Mouse (Mus musculus) embryonic facial prominence, embryonic 11.5 days (tissue): Measurements from ENCODE around the gene Rrn3. TPM values are rescaled to one million over a fixed set of nuclear protein-coding genes. Genes with fewer than 3 reads are reported as not detected.
"Not testable (repeated sequence)": the region's sequence is repeated elsewhere in the genome, so short reads cannot be mapped to it uniquely, and the experiment has no call there.

Experiments
- ATAC-seq: fragments of 200-750 bp; cut with Nextera tagmentation; replicated peaks from 2 replicates; pipeline ENCODE4 v1.8.0; 2017; ENCODE audit warnings: low read depth; ENCODE audit not compliant: insufficient number of reproducible peaks, low FRiP score, low TSS enrichment
- DNase-seq: peaks from one replicate; pipeline ENCODE4 v3.0.0-alpha.2; 2015; ENCODE audit warnings: low spot score
- H3K27ac ChIP-seq: fragments of 300-500 bp; sonication (generic); replicated peaks from 2 replicates; pipeline ENCODE4 v1.5.1; 2014; ENCODE audit warnings: mild to moderate bottlenecking, low read depth, low read length, control low read depth
- H3K27me3 ChIP-seq: fragments of 300-500 bp; sonication (generic); 2 replicates; pipeline ENCODE4 v1.6.1; 2014; ENCODE audit warnings: mild to moderate bottlenecking, low read length, moderate library complexity, mixed read lengths; ENCODE audit not compliant: control insufficient read depth, insufficient read depth
- H3K36me3 ChIP-seq: fragments of 300-500 bp; sonication (generic); replicated peaks from 2 replicates; pipeline ENCODE4 v1.6.1; 2014; ENCODE audit warnings: low read depth, mild to moderate bottlenecking, low read length, moderate library complexity, mixed read lengths; ENCODE audit not compliant: control insufficient read depth, insufficient read depth
- H3K4me1 ChIP-seq: fragments of 300-500 bp; sonication (generic); 2 replicates; pipeline ENCODE4 v1.6.1; 2014; ENCODE audit warnings: low read length, mixed read lengths; ENCODE audit not compliant: control insufficient read depth, insufficient read depth
- H3K4me2 ChIP-seq: fragments of 300-500 bp; sonication (generic); 2 replicates; pipeline ENCODE4 v1.6.1; 2014; ENCODE audit warnings: low read depth, mild to moderate bottlenecking, control low read depth, low read length, moderate library complexity
- H3K4me3 ChIP-seq: fragments of 300-500 bp; sonication (generic); 2 replicates; pipeline ENCODE4 v1.5.1; 2014; ENCODE audit warnings: low read depth, low read length, control low read depth
- H3K9ac ChIP-seq: fragments of 300-500 bp; sonication (generic); replicated peaks from 2 replicates; pipeline ENCODE4 v1.6.1; 2014; ENCODE audit warnings: mild to moderate bottlenecking, control low read depth, low read length
- H3K9me3 ChIP-seq: fragments of 300-500 bp; sonication (generic); replicated peaks from 2 replicates; pipeline ENCODE4 v1.6.1; 2016; ENCODE audit warnings: mild to moderate bottlenecking, low read length, inconsistent platforms, mixed read lengths; ENCODE audit not compliant: control insufficient read depth
- WGBS: fragments of 180-500 bp; shearing (Covaris S2); extraction: QIAGEN DNeasy Blood & Tissue Kit; methylation state at CpG from one replicate; pipeline ENCODE4 v1.1.7; 2014; 5-methylcytosine and 5-hydroxymethylcytosine counted together
- polyA plus RNA-seq: library from polyadenylated mRNA; unstranded; fragments of >200 nt; fragmentation: Nextera tagmentation; extraction: Ambion mirVana; gene quantifications from 2 replicates; pipeline ENCODE4 v1.2.1, GENCODE M21; 2014

Rrn3 gene
- polyA plus RNA-seq, 1 experiment from 2014 or later, result 84.3 TPM

DNA sequence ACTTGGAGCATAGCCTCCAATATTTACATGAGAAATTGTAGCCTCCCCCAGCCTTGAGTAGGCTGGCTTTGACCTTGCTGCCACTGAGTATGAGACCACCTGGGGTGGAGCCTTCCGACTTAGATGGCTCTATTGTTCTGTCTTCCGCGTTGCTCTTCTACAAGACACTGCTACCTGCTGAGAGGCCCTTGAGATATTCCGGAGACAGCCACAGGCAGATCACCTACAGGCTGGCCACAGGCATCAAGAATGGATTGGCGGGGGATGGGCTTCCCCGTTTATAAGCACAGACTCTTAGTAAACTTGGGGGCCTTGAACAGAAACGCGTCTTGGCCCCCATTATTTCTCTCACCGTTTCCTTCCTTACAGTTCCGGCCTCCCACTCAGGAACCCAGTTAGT, 31.7 kb upstream of the Rrn3 start:
- WGBS, result 19% methylated on average over 10 of the region's 10 CpGs
- not testable (repeated sequence) for ATAC-seq, H3K36me3 ChIP-seq, DNase-seq, H3K27me3 ChIP-seq, H3K9me3 ChIP-seq, H3K27ac ChIP-seq, H3K4me2 ChIP-seq, H3K4me1 ChIP-seq, H3K9ac ChIP-seq, H3K4me3 ChIP-seq

DNA sequence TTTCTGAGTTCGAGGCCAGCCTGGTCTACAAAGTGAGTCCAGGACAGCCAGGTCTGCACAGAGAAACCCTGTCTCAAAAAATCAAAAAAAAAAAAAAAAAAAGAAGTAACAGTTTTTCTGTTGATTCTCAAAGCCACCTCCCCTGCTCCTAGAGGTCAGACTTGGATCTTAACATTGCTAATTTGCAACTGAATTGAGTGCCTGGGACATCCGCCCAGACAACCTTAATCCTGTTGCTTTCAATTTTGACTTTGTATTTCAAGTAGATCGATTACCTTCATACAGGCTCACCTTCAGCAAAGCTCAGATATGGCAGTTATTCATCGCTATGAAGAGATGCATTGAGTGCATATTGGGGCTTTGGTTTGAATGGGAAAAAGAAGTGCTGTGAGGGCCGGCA, 31.2 kb upstream of the Rrn3 start:
- H3K4me1 ChIP-seq, result no peaks in the 10 kb centered on the region
- no peaks in the 10 kb centered on the region for H3K36me3 ChIP-seq
- H3K27ac ChIP-seq, result no peak overlapping the region
- H3K4me2 ChIP-seq, result no peak overlapping the region
- H3K4me3 ChIP-seq, result no peak overlapping the region
- H3K9me3 ChIP-seq, result no peaks in the 10 kb centered on the region
- no peak overlapping the region for H3K9ac ChIP-seq
- ATAC-seq (no peak), DNase-seq (no peak)
- H3K27me3 ChIP-seq, result no peaks in the 10 kb centered on the region
- 45% methylated on average over 5 of the region's 5 CpGs for WGBS

DNA sequence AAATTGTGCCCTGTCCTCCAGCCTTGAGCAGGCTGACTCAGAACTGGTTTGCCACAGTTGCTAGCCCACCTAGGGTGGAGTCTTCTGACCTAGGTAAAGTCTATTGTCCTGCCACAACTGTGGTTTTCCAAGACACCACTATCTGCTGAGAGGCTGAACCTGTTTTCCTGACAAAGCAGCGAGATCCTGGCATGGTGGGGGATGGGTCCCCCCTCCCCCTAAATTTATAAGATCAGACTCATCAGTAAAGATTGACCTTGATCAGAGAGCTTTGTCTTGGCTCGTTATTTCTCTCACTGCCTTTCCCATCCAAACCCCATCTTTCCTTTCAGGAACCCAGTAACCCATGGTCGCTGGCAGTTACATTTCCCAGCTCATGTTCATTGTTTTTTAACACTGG, 30.5 kb upstream of the Rrn3 start:
- WGBS, result 49% methylated on average over 3 of the region's 3 CpGs
- Histone ChIP-seq H3K4me2 (no peak overlapping the region), H3K4me1 (no peaks in the 10 kb centered on the region), H3K27me3 (no peaks in the 10 kb centered on the region), H3K36me3 (no peaks in the 10 kb centered on the region), H3K27ac (no peak overlapping the region), H3K4me3 (no peak overlapping the region), H3K9me3 (no peaks in the 10 kb centered on the region), H3K9ac (no peak overlapping the region)
- DNase-seq, result no peak
- no peak for ATAC-seq

DNA sequence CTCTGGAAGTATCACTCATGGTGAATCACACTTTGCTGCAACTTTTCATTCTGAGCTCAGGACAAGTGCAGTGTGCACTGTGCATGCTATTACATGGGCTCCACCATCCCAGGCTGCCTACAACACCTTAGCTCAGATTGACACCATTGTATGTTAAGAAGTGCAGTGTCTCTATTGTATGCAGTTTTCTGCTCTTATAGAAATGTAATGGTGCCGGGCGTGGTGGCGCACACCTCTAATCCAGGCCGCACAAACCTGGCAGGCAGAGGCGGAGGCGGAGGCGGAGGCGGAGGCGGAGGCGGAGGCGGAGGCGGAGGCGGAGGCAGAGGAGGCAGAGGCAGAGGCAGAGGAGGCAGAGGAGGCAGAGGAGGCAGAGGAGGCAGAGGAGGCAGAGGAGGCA, 29.9 kb upstream of the Rrn3 start:
- no peaks in the 10 kb centered on the region for H3K27me3 ChIP-seq
- H3K9me3 ChIP-seq, result no peaks in the 10 kb centered on the region
- no peaks in the 10 kb centered on the region for H3K4me1 ChIP-seq
- H3K9ac ChIP-seq, result no peak overlapping the region
- H3K36me3 ChIP-seq, result no peaks in the 10 kb centered on the region
- ATAC-seq, result no peak
- no peak for DNase-seq
- 93% methylated on average over 13 of the region's 13 CpGs for WGBS
- no peak overlapping the region for H3K4me2 ChIP-seq
- no peak overlapping the region for H3K4me3 ChIP-seq
- no peak overlapping the region for H3K27ac ChIP-seq

DNA sequence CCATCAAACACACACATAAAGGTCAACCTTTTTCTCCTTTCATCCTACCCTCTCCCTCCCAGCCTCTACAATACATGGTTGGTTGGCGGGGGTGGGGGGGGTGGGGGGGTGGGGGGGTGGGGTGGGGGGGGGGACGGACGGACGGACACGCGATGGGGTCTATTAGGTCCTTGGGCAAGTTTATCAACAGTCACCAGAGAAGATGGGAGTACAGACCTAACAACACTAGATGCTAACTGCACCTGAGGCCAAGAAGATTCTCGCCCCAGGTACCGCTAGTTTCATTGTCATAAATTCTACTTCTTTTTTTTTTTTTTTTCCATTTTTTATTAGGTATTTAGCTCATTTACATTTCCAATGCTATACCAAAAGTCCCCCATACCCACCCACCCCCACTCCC, 26.5 kb upstream of the Rrn3 start:
- no peak overlapping the region for H3K4me3 ChIP-seq
- H3K9ac ChIP-seq, result no peak overlapping the region
- no peaks in the 10 kb centered on the region for H3K36me3 ChIP-seq
- DNase-seq (no peak), ATAC-seq (no peak)
- 68% methylated on average over 8 of the region's 8 CpGs for WGBS
- H3K4me2 ChIP-seq, result no peak overlapping the region; the same call in 1 of the 2 replicates
- no peak overlapping the region for H3K27ac ChIP-seq
- no peaks in the 10 kb centered on the region for H3K27me3 ChIP-seq
- H3K9me3 ChIP-seq, result no peaks in the 10 kb centered on the region
- H3K4me1 ChIP-seq, result no peaks in the 10 kb centered on the region

DNA sequence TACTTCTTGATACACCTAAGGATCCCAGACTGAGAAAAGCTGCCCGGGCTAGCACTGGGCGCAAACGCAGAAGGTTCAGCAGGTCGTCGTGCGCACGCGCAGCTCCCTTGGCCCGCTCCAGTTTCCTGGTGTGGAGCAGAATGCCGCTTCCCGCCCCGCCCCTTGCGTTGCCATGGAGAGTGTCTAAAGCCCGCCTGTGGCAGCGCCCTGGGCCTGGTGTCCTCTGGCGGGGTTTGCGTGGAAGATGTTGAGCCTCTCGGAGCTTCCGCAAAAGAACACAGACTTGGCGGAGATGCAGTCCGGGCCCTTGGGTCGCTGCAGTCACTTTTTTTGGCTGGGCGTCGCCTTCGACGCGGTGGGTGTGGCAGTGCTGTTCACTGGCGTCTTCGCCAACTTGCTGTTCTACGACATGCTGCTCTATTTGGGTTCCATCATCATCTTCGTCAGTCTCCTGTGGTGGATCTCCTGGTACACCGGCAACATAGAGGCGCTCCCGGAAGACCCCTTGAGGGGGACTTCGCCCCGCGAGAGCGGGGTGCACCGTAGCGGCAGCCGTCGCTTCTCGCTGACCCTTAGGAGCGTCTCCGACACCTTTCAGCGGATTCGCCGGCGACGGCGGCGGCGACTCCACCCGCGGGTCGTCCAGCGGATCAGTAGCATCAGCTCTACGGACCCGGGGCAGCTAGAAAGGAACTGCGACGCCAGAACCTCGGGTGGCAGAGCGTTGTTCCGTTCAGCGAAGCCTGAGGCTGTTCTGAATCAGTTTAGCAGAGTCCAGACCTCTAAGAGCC, 25.9 kb upstream of the Rrn3 start:
- H3K27me3 ChIP-seq, result no peaks in the 10 kb centered on the region
- 2% methylated on average over 65 of the region's 65 CpGs for WGBS
- DNase-seq (peak; percentile 96), ATAC-seq (peak; percentile 97)
- H3K4me1 ChIP-seq, result no peaks in the 10 kb centered on the region
- H3K4me3 ChIP-seq, result peak overlapping the region; percentile 58
- no peak overlapping the region for H3K27ac ChIP-seq
- H3K9me3 ChIP-seq, result no peaks in the 10 kb centered on the region
- H3K36me3 ChIP-seq, result no peaks in the 10 kb centered on the region
- H3K4me2 ChIP-seq, result peak overlapping the region; percentile 84
- H3K9ac ChIP-seq, result peak overlapping the region; percentile 44

DNA sequence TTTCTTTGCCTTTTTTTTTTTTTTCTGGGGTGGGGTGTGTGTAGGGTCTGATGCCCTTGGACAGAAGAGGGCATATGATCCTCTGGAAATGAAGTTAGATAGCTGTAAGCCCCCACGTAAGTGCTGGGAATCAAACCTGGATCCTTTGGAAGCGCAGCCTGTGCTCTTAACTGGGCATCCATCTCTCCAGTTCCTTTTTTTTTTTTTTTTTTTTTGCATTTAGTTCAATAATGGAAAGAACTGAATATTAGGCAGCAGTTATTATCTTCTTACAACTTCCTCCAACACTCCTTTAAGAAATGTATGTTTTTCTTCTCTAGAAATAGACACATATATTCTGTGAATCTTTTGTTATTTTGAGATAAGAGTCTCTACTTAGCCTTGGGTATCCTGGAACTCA, 22.7 kb upstream of the Rrn3 start:
- Histone ChIP-seq H3K27me3 (no peaks in the 10 kb centered on the region), H3K36me3 (no peaks in the 10 kb centered on the region), H3K27ac (no peak overlapping the region), H3K9me3 (no peaks in the 10 kb centered on the region), H3K4me2 (no peak overlapping the region), H3K4me3 (no peak overlapping the region), H3K9ac (no peak overlapping the region), H3K4me1 (no peaks in the 10 kb centered on the region)
- DNase-seq (no peak), ATAC-seq (no peak)
- WGBS, result 95% methylated on average over 2 of the region's 2 CpGs

DNA sequence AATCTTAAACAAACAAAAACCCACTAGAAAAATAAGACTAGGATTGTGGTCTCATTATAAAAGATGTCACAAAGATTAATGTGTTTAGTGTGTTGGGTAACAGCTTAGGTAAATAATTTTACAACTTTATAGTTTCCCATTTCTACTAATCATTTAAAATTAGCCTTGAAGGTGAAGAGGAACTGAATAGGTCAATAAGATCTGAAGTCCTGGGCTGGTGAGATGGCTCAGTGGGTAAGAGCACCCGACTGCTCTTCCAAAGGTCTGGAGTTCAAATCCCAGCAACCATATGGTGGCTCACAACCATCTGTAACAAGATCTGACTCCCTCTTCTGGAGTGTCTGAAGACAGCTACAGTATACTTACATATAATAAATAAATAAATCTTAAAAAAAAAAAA, 17.7 kb upstream of the Rrn3 start:
- not testable (repeated sequence) for H3K36me3 ChIP-seq, H3K4me3 ChIP-seq, H3K4me2 ChIP-seq, H3K9me3 ChIP-seq, H3K4me1 ChIP-seq, DNase-seq, H3K9ac ChIP-seq, H3K27me3 ChIP-seq, ATAC-seq, H3K27ac ChIP-seq
- WGBS, result 75% methylated on average over 1 of the region's 1 CpGs
